Mouse (Mus musculus): Measurements from ENCODE around the gene Wdr48. TPM values are rescaled to one million over a fixed set of nuclear protein-coding genes. Genes with fewer than 3 reads are reported as not detected.
A peak's percentile ranks its signal among the peaks of the same experiment; 100 is the strongest.

Gene Wdr48
- polyA plus RNA-seq, 1 experiment, result 67.7 TPM

DNA sequence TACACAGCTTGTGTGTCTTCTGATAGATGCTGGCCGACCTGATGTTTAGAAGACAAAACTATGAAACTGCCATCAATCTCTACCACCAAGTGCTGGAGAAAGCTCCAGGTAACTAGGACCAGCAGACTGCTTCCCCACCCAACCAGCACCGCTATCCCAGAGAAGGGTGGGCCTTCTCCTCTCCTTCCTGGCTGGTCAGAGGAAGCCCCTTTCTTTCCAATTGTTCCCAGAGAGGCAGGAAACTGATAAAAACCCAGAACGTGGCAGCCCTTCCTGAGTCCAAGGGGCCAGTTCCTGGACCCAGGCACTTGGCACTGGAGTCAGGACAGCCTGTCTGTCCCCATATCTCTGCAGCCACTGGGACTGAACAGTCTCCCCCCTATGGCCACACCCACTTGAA, 69.5 kb downstream of the Wdr48 start:
- TF ChIP-seq POLR2A (IDR thresholded peaks at IDR 0.05; ENCODE audit: low read depth, low read length), result no peak
- TF ChIP-seq CTCF (IDR thresholded peaks at IDR 0.05; ENCODE audit: borderline replicate concordance, insufficient read depth, low read length), result no peak
- Histone ChIP-seq H3K27ac (ENCODE audit: insufficient read depth, low read length) (no peak overlapping the region), H3K4me1 (ENCODE audit: control insufficient read depth, insufficient read depth, low read length) (no peaks in the 10 kb centered on the region), H3K4me3 (ENCODE audit: insufficient read depth, low read length) (no peak overlapping the region)

DNA sequence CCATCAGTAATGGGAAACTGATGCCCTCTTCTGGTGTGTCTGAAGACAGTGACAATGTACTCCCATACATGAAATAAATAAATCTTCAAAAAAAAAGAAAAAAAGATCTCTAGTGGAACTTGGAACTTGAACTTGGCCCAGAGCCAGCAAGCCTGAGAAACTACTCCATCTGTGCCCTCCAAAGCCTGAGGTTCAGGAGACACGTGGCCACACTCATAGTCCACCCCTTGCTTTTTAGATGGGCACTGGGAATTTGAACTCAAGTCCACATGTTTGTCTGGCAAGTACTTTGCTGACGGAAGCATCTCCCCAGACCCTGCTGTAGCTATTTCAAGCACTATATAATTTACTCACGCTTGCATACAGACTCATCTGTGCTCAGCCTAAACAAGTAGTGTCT, 70.5 kb downstream of the Wdr48 start:
- Histone ChIP-seq H3K4me3 (ENCODE audit: insufficient read depth, low read length) (no peak overlapping the region), H3K4me1 (ENCODE audit: control insufficient read depth, insufficient read depth, low read length) (no peaks in the 10 kb centered on the region), H3K27ac (ENCODE audit: insufficient read depth, low read length) (no peak overlapping the region)
- TF ChIP-seq CTCF (IDR thresholded peaks at IDR 0.05; ENCODE audit: borderline replicate concordance, insufficient read depth, low read length) (no peak), POLR2A (IDR thresholded peaks at IDR 0.05; ENCODE audit: low read depth, low read length) (no peak)

DNA sequence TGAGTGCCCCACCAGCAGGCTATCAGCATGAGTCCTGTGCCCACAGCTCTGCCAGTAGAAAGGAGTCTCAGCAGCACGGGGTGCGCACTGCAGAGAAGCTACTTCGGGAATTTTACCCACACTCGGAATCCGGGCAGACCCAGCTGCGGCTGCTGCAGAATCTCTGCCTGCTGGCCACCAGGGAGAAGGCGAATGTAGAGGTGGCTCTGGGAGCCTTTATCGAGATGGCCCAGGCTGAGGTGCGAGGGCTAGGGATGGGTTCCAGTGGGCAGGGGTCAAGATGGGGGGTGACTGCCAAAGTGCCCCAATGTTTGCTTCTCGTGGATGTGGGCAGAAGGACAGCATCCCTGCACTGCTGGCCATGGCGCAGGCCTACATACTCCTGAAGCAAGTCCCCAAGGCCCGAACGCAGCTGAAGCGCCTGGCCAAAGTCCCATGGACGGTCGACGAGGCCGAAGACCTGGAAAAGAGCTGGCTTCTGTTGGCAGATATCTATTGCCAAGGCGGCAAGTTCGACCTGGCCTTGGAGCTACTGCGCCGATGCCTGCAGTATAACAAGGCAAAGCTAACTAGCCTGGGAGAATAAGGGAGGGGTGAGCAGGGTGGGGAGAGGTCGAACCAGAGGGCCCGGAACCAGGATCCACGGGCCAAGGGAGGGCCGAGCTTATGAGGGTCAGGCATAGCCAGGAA, 71.7 kb downstream of the Wdr48 start:
- Histone ChIP-seq H3K4me3 (ENCODE audit: insufficient read depth, low read length) (no peak overlapping the region), H3K4me1 (ENCODE audit: control insufficient read depth, insufficient read depth, low read length) (peaks cover 3% of the 10 kb centered on the region; the same call in 1 of the 2 replicates), H3K27ac (ENCODE audit: insufficient read depth, low read length) (no peak overlapping the region)
- TF ChIP-seq CTCF (IDR thresholded peaks at IDR 0.05; ENCODE audit: borderline replicate concordance, insufficient read depth, low read length) (no peak), POLR2A (IDR thresholded peaks at IDR 0.05; ENCODE audit: low read depth, low read length) (no peak)

DNA sequence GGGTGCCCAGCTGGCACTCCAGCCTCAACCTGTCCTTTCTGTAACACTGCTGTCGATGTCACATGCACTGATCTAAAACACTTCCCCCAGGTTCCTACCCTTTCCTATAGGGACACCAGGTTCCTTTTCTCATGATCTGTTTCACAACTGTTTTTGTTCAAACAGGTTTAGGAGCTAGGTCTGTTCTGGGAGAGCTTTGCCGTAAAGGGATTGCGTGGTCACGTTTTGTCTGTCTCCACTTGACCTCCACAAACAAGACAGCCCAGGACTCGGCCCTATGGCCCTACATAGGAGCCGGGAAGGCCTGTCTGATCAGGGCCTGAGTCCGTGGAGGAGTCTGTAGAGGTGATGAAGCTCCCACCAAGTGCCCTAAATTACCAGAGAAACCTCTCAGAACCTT, 75.1 kb downstream of the Wdr48 start:
- no peak for TF ChIP-seq CTCF (IDR thresholded peaks at IDR 0.05; ENCODE audit: borderline replicate concordance, insufficient read depth, low read length)
- TF ChIP-seq POLR2A (IDR thresholded peaks at IDR 0.05; ENCODE audit: low read depth, low read length), result no peak
- Histone ChIP-seq H3K27ac (ENCODE audit: insufficient read depth, low read length) (no peak overlapping the region), H3K4me1 (ENCODE audit: control insufficient read depth, insufficient read depth, low read length) (peaks cover 3% of the 10 kb centered on the region; the same call in 1 of the 2 replicates), H3K4me3 (ENCODE audit: insufficient read depth, low read length) (no peak overlapping the region)

DNA sequence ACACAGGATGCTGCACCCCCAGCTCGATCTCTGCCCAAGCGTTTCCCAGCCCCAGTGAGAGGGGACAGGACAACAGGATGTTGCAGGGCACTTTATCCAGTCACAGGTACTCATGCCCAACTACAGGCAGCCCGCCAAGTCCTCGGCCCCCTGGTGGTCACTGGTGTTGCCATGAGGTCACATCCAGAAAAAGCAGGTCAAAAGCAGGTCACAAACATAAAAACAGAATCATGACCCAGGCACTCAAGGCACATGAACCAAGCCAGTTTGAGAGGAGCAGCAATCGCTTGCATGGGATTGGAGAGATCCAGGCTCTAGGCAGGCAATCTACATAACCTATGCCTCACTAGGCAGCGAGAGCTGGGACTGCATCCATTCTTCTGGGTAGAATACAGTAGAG, 75.5 kb downstream of the Wdr48 start:
- H3K4me1 ChIP-seq (ENCODE audit: control insufficient read depth, insufficient read depth, low read length), result peaks cover 3% of the 10 kb centered on the region; the same call in 1 of the 2 replicates
- TF ChIP-seq CTCF (IDR thresholded peaks at IDR 0.05; ENCODE audit: borderline replicate concordance, insufficient read depth, low read length) (peak; percentile 39; the same call in 1 of the 2 replicates), POLR2A (IDR thresholded peaks at IDR 0.05; ENCODE audit: low read depth, low read length) (no peak)
- no peak overlapping the region for H3K4me3 ChIP-seq (ENCODE audit: insufficient read depth, low read length)
- no peak overlapping the region for H3K27ac ChIP-seq (ENCODE audit: insufficient read depth, low read length)

DNA sequence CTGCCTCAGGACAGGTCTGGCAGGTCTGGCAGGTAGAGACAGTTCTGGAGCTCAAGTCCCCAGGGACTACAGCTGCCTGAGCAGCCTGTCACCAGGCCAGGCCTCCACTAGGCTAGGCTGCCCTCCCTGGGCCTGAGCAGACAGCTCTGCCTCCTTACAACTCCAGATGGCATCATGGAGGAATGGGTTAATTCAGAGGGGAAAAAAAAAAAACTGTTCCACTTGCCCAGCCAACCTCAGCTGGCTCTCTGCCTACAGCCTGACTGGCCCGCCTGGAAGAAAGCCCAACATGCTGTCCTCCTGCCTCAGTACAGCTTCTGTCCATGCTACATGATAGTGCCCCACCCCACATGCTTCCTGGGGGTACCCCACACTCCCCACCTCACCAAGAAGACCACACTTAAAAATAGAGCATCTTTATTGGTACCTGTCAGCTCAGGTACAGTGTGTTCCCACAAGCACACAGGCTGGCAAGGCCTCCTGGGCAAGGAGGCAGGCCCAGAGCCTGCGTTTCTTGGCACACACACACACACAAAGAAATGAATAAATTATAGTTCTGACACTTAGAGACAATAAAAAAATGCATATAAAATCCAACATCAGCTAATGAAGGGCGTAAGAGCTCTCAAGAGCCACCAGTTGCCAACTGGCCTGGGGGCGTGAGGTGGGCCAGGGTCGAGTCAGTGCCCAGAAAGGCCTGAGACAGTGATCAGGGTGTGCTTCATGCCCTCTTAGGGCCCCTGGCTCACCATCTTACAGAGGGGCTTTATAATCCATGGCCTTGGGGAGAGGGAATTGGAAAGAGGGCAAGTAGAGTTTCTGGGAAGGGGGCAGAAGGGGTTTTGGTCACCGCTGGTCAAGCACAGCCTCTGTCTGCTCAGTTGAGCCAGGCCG, 76.3 kb downstream of the Wdr48 start:
- Histone ChIP-seq H3K27ac (ENCODE audit: insufficient read depth, low read length) (no peak overlapping the region), H3K4me3 (ENCODE audit: insufficient read depth, low read length) (no peak overlapping the region)
- TF ChIP-seq CTCF (IDR thresholded peaks at IDR 0.05; ENCODE audit: borderline replicate concordance, insufficient read depth, low read length) (no peak), POLR2A (IDR thresholded peaks at IDR 0.05; ENCODE audit: low read depth, low read length) (no peak)

DNA sequence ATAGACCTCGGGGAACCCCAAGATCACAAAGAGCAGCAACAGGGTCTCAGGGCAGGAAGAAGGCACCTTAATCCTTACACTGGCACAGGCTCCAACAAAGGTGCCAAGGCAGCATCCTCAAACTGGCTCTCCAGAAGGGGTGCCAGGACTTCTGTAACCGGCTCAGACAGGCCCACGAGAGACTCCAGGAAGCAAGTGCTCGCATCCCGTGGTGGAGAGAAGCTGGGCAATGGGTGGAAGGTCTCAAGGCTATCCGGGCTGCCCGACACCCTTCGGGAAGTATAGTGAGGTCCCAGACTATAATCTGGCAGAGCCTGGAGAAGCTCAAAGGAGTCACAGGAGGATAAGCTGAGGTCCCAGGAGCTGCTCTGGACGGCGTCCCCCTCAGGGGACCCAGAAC, 77.5 kb downstream of the Wdr48 start:
- H3K27ac ChIP-seq (ENCODE audit: insufficient read depth, low read length), result no peak overlapping the region
- no peak for TF ChIP-seq CTCF (IDR thresholded peaks at IDR 0.05; ENCODE audit: borderline replicate concordance, insufficient read depth, low read length)
- TF ChIP-seq POLR2A (IDR thresholded peaks at IDR 0.05; ENCODE audit: low read depth, low read length), result no peak
- peaks cover 10% of the 10 kb centered on the region for H3K4me1 ChIP-seq (ENCODE audit: control insufficient read depth, insufficient read depth, low read length)
- no peak overlapping the region for H3K4me3 ChIP-seq (ENCODE audit: insufficient read depth, low read length)

More for the DNA sequence above, 76.3 kb downstream of the Wdr48 start:
- peaks cover 3% of the 10 kb centered on the region; the same call in 1 of the 2 replicates for H3K4me1 ChIP-seq (ENCODE audit: control insufficient read depth, insufficient read depth, low read length)

DNA sequence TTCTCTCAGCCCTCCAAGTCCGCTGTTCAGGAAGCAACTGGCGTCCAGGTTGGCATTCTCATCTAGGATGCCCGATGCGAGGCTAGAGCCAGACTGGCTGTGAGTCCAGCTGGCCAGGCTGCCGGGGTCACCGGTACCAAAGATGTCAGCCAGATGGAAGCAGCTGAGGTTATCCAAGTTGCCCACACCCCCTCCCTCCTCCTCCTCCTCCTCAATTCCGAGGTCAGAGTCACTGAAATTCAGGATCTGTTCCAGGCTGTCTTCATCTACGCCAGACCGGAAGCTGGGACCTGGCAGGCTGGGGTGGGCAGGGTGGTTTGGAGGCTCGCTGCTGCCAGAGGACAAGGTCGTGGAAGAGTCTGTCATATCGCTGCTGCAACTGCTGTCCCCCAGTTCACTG, 77.9 kb downstream of the Wdr48 start:
- no peak for TF ChIP-seq POLR2A (IDR thresholded peaks at IDR 0.05; ENCODE audit: low read depth, low read length)
- TF ChIP-seq CTCF (IDR thresholded peaks at IDR 0.05; ENCODE audit: borderline replicate concordance, insufficient read depth, low read length), result no peak
- no peak overlapping the region for H3K27ac ChIP-seq (ENCODE audit: insufficient read depth, low read length)
- H3K4me1 ChIP-seq (ENCODE audit: control insufficient read depth, insufficient read depth, low read length), result peaks cover 12% of the 10 kb centered on the region
- no peak overlapping the region for H3K4me3 ChIP-seq (ENCODE audit: insufficient read depth, low read length)

DNA sequence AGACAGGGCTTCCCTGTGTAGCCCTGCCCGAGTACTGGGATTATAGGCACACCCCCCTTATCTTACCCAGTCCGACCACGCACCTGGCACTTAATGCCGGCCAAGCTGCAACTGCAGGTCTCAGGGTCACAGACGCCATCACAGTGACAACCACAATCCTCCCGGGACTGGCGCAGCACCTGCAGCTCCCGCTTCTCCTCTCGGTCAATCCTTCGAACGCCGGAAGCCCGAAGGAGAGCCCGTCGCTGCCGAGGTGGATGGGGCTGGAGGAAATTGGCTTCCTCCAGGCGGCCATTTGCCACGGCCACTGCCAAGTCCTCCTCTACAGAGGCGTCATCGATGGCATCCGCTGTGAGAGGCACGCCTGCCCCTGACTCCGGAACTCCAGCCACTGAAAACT, 78.6 kb downstream of the Wdr48 start:
- Histone ChIP-seq H3K4me1 (ENCODE audit: control insufficient read depth, insufficient read depth, low read length) (peaks cover 19% of the 10 kb centered on the region), H3K27ac (ENCODE audit: insufficient read depth, low read length) (no peak overlapping the region), H3K4me3 (ENCODE audit: insufficient read depth, low read length) (no peak overlapping the region)
- TF ChIP-seq CTCF (IDR thresholded peaks at IDR 0.05; ENCODE audit: borderline replicate concordance, insufficient read depth, low read length) (no peak), POLR2A (IDR thresholded peaks at IDR 0.05; ENCODE audit: low read depth, low read length) (no peak)
